Mouse (Mus musculus) layer of hippocampus, adult 2 months (tissue): ENCODE results near the gene Sstr4. TPM values are rescaled to one million over a fixed set of nuclear protein-coding genes. Genes with fewer than 3 reads are reported as not detected.

Experiments
- DNase-seq, 2 experiments: peaks; one replicate each; pipeline ENCODE4 v3.0.0; 2022; ENCODE audit warnings: low spot score in 2 of 2
- H3K27ac ChIP-seq: fragments of 200-600 bp; 2 replicates; pipeline ENCODE4 v1.8.1; 2022
- H3K4me3 ChIP-seq: fragments of 200-600 bp; 2 replicates; pipeline ENCODE4 v1.8.1; 2022; ENCODE audit warnings: mild to moderate bottlenecking
- CTCF ChIP-seq: fragments of 200-600 bp; conservative IDR thresholded peaks from 2 replicates; pipeline ENCODE4 v1.8.1; 2022; ENCODE audit warnings: antibody characterized with exemption, mild to moderate bottlenecking, moderate library complexity
- long read RNA-seq, 2 experiments: library from polyadenylated mRNA; stranded (forward); transcript quantifications; one replicate each; pipeline ENCODE4 v2.0.0; 2021; ENCODE audit warnings: borderline mapping rate in 2 of 2
- total RNA-seq, 2 experiments: library from RNA; stranded (reverse); gene quantifications; 2 replicates each; pipeline ENCODE4 v1.2.3; 2021

Sstr4 gene
- total RNA-seq = 10 to 100 TPM; 75.5 TPM
- long read RNA-seq, experiment 1, transcript Sstr4-201 (1 exons, 1,424 nt) = major isoform, 15 of 25 reads
- long read RNA-seq, experiment 1, partial matches to known transcripts = 2 of 25 reads
- long read RNA-seq, experiment 1, other reads (novel, unspliced or antisense) = 8 of 25 reads
- long read RNA-seq, experiment 2, transcript Sstr4-201 (1 exons, 1,424 nt) = major isoform, 27 of 40 reads
- long read RNA-seq, experiment 2, partial matches to known transcripts = 1 of 40 reads
- long read RNA-seq, experiment 2, other reads (novel, unspliced or antisense) = 12 of 40 reads

GRCm38 (mm10) chr2:148395131-148396051 is at the start of gene Sstr4:
TSS of gene Sstr4 (plus strand) at chr2:148395344.
- DNase-seq = peak; percentile 62 to 72
- Histone ChIP-seq H3K4me3 (peak within 1 kb of the TSS; percentile 79), H3K27ac (peak within 1 kb of the TSS; percentile 97)
- TF ChIP-seq CTCF = peak; percentile 87

- TF ChIP-seq CTCF = no peak
- H3K27ac ChIP-seq = no peak overlapping the region
- no peak for DNase-seq
- H3K4me3 ChIP-seq = no peak overlapping the region
Observed at GRCm38 (mm10) chr2:148345373-148345772, 49.8 kb upstream of the Sstr4 start.

- no peak overlapping the region for H3K4me3 ChIP-seq
- no peak for DNase-seq
- H3K27ac ChIP-seq = peak overlapping the region; percentile 23; the same call in 1 of the 2 replicates
- no peak for TF ChIP-seq CTCF
Observed at GRCm38 (mm10) chr2:148346976-148347375, 48.2 kb upstream of the Sstr4 start.

GRCm38 (mm10) chr2:148349509-148350307 is 45.4 kb upstream of the Sstr4 start:
- no peak for DNase-seq
- no peak for TF ChIP-seq CTCF

GRCm38 (mm10) chr2:148350460-148350859 is 44.7 kb upstream of the Sstr4 start:
- Histone ChIP-seq H3K4me3 (no peak overlapping the region), H3K27ac (peak overlapping the region; percentile 61)
- no peak for TF ChIP-seq CTCF
- DNase-seq = no peak

More at GRCm38 (mm10) chr2:148349509-148350307, 45.4 kb upstream of the Sstr4 start:
- no peak overlapping the region for H3K4me3 ChIP-seq
- peak overlapping the region; percentile 61; the same call in 1 of the 2 replicates for H3K27ac ChIP-seq

GRCm38 (mm10) chr2:148352655-148353054 is 42.5 kb upstream of the Sstr4 start:
- H3K27ac ChIP-seq = no peak overlapping the region
- no peak for DNase-seq
- TF ChIP-seq CTCF = no peak
- no peak overlapping the region for H3K4me3 ChIP-seq

- no peak overlapping the region for H3K27ac ChIP-seq
- DNase-seq = no peak
- TF ChIP-seq CTCF = no peak
- H3K4me3 ChIP-seq = no peak overlapping the region
Observed at GRCm38 (mm10) chr2:148357145-148357544, 38.0 kb upstream of the Sstr4 start.

- peak; percentile 42 to 79 for DNase-seq
Observed at GRCm38 (mm10) chr2:148364536-148364935, 30.6 kb upstream of the Sstr4 start.

GRCm38 (mm10) chr2:148365227-148365626 is 29.9 kb upstream of the Sstr4 start:
- DNase-seq = no peak
- TF ChIP-seq CTCF = no peak
- no peak overlapping the region for H3K4me3 ChIP-seq
- H3K27ac ChIP-seq = no peak overlapping the region

More at GRCm38 (mm10) chr2:148364536-148364935, 30.6 kb upstream of the Sstr4 start:
- H3K4me3 ChIP-seq = no peak overlapping the region
- peak overlapping the region; percentile 63; the same call in 1 of the 2 replicates for H3K27ac ChIP-seq
- no peak for TF ChIP-seq CTCF

- DNase-seq = no peak
- Histone ChIP-seq H3K27ac (no peak overlapping the region), H3K4me3 (no peak overlapping the region)
- no peak for TF ChIP-seq CTCF
Observed at GRCm38 (mm10) chr2:148371743-148372630, 23.2 kb upstream of the Sstr4 start.

- Histone ChIP-seq H3K4me3 (no peak overlapping the region), H3K27ac (peak overlapping the region; percentile 61)
- DNase-seq = no peak
- TF ChIP-seq CTCF = no peak
Observed at GRCm38 (mm10) chr2:148373602-148374071, 21.5 kb upstream of the Sstr4 start.
